Mouse (Mus musculus): ENCODE results near the gene Bche.

DNA sequence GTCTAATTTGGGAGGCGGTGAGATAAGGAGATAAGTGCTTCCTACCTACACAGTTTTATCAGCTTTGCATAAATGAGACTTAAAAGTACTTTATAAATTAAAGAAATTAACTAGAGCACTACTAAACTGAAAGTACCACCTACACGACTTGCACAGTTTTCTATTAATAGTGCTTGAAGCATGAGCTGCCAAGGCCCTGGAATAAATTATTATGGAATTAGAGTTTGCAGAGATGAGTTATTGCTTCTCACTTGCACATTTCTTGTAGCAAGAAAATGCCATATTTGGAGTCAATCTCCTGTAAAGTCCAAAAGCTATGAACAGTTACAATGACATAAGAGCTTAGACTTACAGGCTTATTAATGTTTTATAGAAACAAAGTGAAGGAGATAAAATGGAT is 96.8 kb downstream of the Bche start:
- no peak for TF ChIP-seq POLR2A (IDR thresholded peaks at IDR 0.05; ENCODE audit: low read depth, low read length)
- no peak for TF ChIP-seq CTCF (conservative IDR thresholded peaks at IDR 0.05; ENCODE audit: insufficient read depth, insufficient read length, low read depth, low read length)

All from kidney, adult 2 months (tissue).